Mouse (Mus musculus) hindbrain, embryonic 13.5 days (tissue): ENCODE measurements at regions not wholly inside any gene's neighbourhood (a gene's known extent, or its start where the extent isn't known, plus 50 kb on each side); places are given as distances from the start of the nearest gene placed in this dataset.

ENCODE experiments used
- ATAC-seq: fragments of 200-750 bp; cut with Nextera tagmentation; 2 replicates; pipeline ENCODE4 v1.8.0; 2017; ENCODE audit warnings: moderate TSS enrichment; ENCODE audit not compliant: low FRiP score
- H3K27ac ChIP-seq: fragments of 300-500 bp; sonication (generic); 2 replicates; pipeline ENCODE4 v1.5.1; 2015; ENCODE audit warnings: inconsistent platforms, mild to moderate bottlenecking, moderate library complexity
- H3K27me3 ChIP-seq: fragments of 300-500 bp; sonication (generic); 2 replicates; pipeline ENCODE4 v1.6.1; 2015; ENCODE audit warnings: mild to moderate bottlenecking, inconsistent platforms
- H3K36me3 ChIP-seq: fragments of 300-500 bp; sonication (generic); 2 replicates; pipeline ENCODE4 v1.6.1; 2015; ENCODE audit warnings: mild to moderate bottlenecking, inconsistent platforms
- H3K4me1 ChIP-seq: fragments of 300-500 bp; sonication (generic); replicated peaks from 2 replicates; pipeline ENCODE4 v1.6.1; 2015; ENCODE audit warnings: inconsistent platforms
- H3K4me2 ChIP-seq: fragments of 300-500 bp; sonication (generic); 2 replicates; pipeline ENCODE4 v1.6.1; 2015; ENCODE audit warnings: inconsistent platforms, mild to moderate bottlenecking, moderate library complexity
- H3K4me3 ChIP-seq: fragments of 300-500 bp; sonication (generic); 2 replicates; pipeline ENCODE4 v1.5.1; 2015; ENCODE audit warnings: mild to moderate bottlenecking, inconsistent platforms
- H3K9ac ChIP-seq: fragments of 300-500 bp; sonication (generic); 2 replicates; pipeline ENCODE4 v1.6.1; 2015; ENCODE audit warnings: mild to moderate bottlenecking, inconsistent platforms
- H3K9me3 ChIP-seq: fragments of 300-500 bp; sonication (generic); 2 replicates; pipeline ENCODE4 v1.6.1; 2016; ENCODE audit warnings: inconsistent platforms
- WGBS: fragments of 180-500 bp; shearing (Covaris S2); methylation state at CpG from one replicate; pipeline ENCODE4 v1.1.7; 2015; 5-methylcytosine and 5-hydroxymethylcytosine counted together

GRCm38 (mm10) chr3:125155319-125155718 lies 248.6 kb upstream of the Ndst4 start:
- Histone ChIP-seq H3K9me3 (no peaks in the 10 kb centered on the region), H3K4me2 (no peak overlapping the region), H3K27me3 (no peaks in the 10 kb centered on the region), H3K36me3 (no peaks in the 10 kb centered on the region), H3K27ac (no peak overlapping the region), H3K9ac (no peak overlapping the region), H3K4me1 (no peaks in the 10 kb centered on the region), H3K4me3 (no peak overlapping the region)
- no peak for ATAC-seq
- 74% methylated on average over 1 of the region's 1 CpGs for WGBS

GRCm38 (mm10) chr3:125159763-125160162 lies 244.1 kb upstream of the Ndst4 start:
- Histone ChIP-seq H3K27me3 (no peaks in the 10 kb centered on the region), H3K27ac (no peak overlapping the region), H3K4me3 (no peak overlapping the region), H3K9ac (no peak overlapping the region), H3K9me3 (no peaks in the 10 kb centered on the region), H3K36me3 (no peaks in the 10 kb centered on the region), H3K4me2 (no peak overlapping the region), H3K4me1 (no peaks in the 10 kb centered on the region)
- ATAC-seq = no peak
- WGBS = 92% methylated on average over 5 of the region's 5 CpGs

GRCm38 (mm10) chr3:125190571-125190970 lies 213.3 kb upstream of the Ndst4 start:
- H3K9me3 ChIP-seq = no peaks in the 10 kb centered on the region
- no peaks in the 10 kb centered on the region for H3K4me1 ChIP-seq
- ATAC-seq = peak; percentile 72; the same call in 1 of the 2 replicates
- H3K27me3 ChIP-seq = no peaks in the 10 kb centered on the region
- H3K36me3 ChIP-seq = no peaks in the 10 kb centered on the region
- H3K9ac ChIP-seq = no peak overlapping the region
- H3K27ac ChIP-seq = no peak overlapping the region
- no peak overlapping the region for H3K4me2 ChIP-seq
- no peak overlapping the region for H3K4me3 ChIP-seq

- H3K36me3 ChIP-seq = no peaks in the 10 kb centered on the region
Measured at GRCm38 (mm10) chr3:125220913-125221312, 183.0 kb upstream of the Ndst4 start.

GRCm38 (mm10) chr3:125251124-125251523 lies 152.8 kb upstream of the Ndst4 start:
- ATAC-seq = no peak
- Histone ChIP-seq H3K4me3 (no peak overlapping the region), H3K4me1 (no peaks in the 10 kb centered on the region), H3K9me3 (no peaks in the 10 kb centered on the region), H3K27ac (no peak overlapping the region), H3K36me3 (no peaks in the 10 kb centered on the region), H3K4me2 (no peak overlapping the region), H3K9ac (no peak overlapping the region), H3K27me3 (no peaks in the 10 kb centered on the region)
- WGBS = 88% methylated on average over 3 of the region's 3 CpGs

More at GRCm38 (mm10) chr3:125220913-125221312, 183.0 kb upstream of the Ndst4 start:
- ATAC-seq = no peak
- no peaks in the 10 kb centered on the region for H3K27me3 ChIP-seq
- no peak overlapping the region for H3K27ac ChIP-seq
- H3K4me1 ChIP-seq = no peaks in the 10 kb centered on the region
- H3K4me2 ChIP-seq = no peak overlapping the region
- H3K9me3 ChIP-seq = no peaks in the 10 kb centered on the region
- H3K9ac ChIP-seq = no peak overlapping the region
- WGBS = 96% methylated on average over 2 of the region's 2 CpGs
- no peak overlapping the region for H3K4me3 ChIP-seq

GRCm38 (mm10) chr3:125260909-125261308 lies 143.0 kb upstream of the Ndst4 start:
- Histone ChIP-seq H3K9me3 (no peaks in the 10 kb centered on the region), H3K27ac (no peak overlapping the region), H3K9ac (no peak overlapping the region), H3K4me2 (no peak overlapping the region), H3K36me3 (no peaks in the 10 kb centered on the region), H3K4me3 (no peak overlapping the region), H3K27me3 (no peaks in the 10 kb centered on the region), H3K4me1 (no peaks in the 10 kb centered on the region)
- ATAC-seq = no peak
- 53% methylated on average over 2 of the region's 2 CpGs for WGBS

- no peak overlapping the region for H3K27ac ChIP-seq
- no peak overlapping the region for H3K4me3 ChIP-seq
- ATAC-seq = no peak
- H3K36me3 ChIP-seq = no peaks in the 10 kb centered on the region
- H3K27me3 ChIP-seq = no peaks in the 10 kb centered on the region
- H3K9me3 ChIP-seq = no peaks in the 10 kb centered on the region
- peaks cover 12% of the 10 kb centered on the region; the same call in 1 of the 2 replicates for H3K4me1 ChIP-seq
- WGBS = 56% methylated on average over 5 of the region's 5 CpGs
- H3K9ac ChIP-seq = no peak overlapping the region
- H3K4me2 ChIP-seq = no peak overlapping the region
Measured at GRCm38 (mm10) chr3:125270695-125271094, 133.2 kb upstream of the Ndst4 start.

GRCm38 (mm10) chr3:125271215-125271614 lies 132.7 kb upstream of the Ndst4 start:
- Histone ChIP-seq H3K9me3 (no peaks in the 10 kb centered on the region), H3K27ac (no peak overlapping the region), H3K36me3 (no peaks in the 10 kb centered on the region), H3K4me2 (no peak overlapping the region), H3K4me3 (no peak overlapping the region), H3K27me3 (no peaks in the 10 kb centered on the region), H3K9ac (no peak overlapping the region), H3K4me1 (peaks cover 12% of the 10 kb centered on the region; the same call in 1 of the 2 replicates)
- 8% methylated on average over 2 of the region's 2 CpGs for WGBS
- ATAC-seq = no peak

- no peak overlapping the region for H3K4me3 ChIP-seq
- no peaks in the 10 kb centered on the region for H3K4me1 ChIP-seq
- H3K36me3 ChIP-seq = no peaks in the 10 kb centered on the region
- H3K27ac ChIP-seq = no peak overlapping the region
- ATAC-seq = no peak
- no peak overlapping the region for H3K9ac ChIP-seq
- no peaks in the 10 kb centered on the region for H3K9me3 ChIP-seq
- H3K27me3 ChIP-seq = no peaks in the 10 kb centered on the region
- no peak overlapping the region for H3K4me2 ChIP-seq
Measured at GRCm38 (mm10) chr3:125278605-125279004, 125.3 kb upstream of the Ndst4 start.

- H3K36me3 ChIP-seq = no peaks in the 10 kb centered on the region
- no peaks in the 10 kb centered on the region for H3K27me3 ChIP-seq
- H3K9me3 ChIP-seq = no peaks in the 10 kb centered on the region
- no peak overlapping the region for H3K27ac ChIP-seq
- no peak overlapping the region for H3K4me3 ChIP-seq
- no peak overlapping the region for H3K9ac ChIP-seq
- 90% methylated on average over 2 of the region's 2 CpGs for WGBS
- H3K4me1 ChIP-seq = no peaks in the 10 kb centered on the region
- H3K4me2 ChIP-seq = no peak overlapping the region
- no peak for ATAC-seq
Measured at GRCm38 (mm10) chr3:125279007-125279406, 124.9 kb upstream of the Ndst4 start.

- Histone ChIP-seq H3K9me3 (no peaks in the 10 kb centered on the region), H3K4me2 (no peak overlapping the region), H3K9ac (no peak overlapping the region), H3K27ac (no peak overlapping the region), H3K4me1 (no peaks in the 10 kb centered on the region), H3K36me3 (no peaks in the 10 kb centered on the region), H3K4me3 (no peak overlapping the region), H3K27me3 (no peaks in the 10 kb centered on the region)
- ATAC-seq = no peak
Measured at GRCm38 (mm10) chr3:125279610-125280009, 124.3 kb upstream of the Ndst4 start.

GRCm38 (mm10) chr3:125288598-125288997 lies 115.3 kb upstream of the Ndst4 start:
- Histone ChIP-seq H3K27ac (no peak overlapping the region), H3K4me1 (0 out of 2 replicates have a peak, but pooled peaks cover 4% of the 10 kb centered on the region), H3K36me3 (no peaks in the 10 kb centered on the region), H3K9ac (no peak overlapping the region), H3K9me3 (no peaks in the 10 kb centered on the region), H3K4me3 (no peak overlapping the region), H3K27me3 (no peaks in the 10 kb centered on the region), H3K4me2 (no peak overlapping the region)
- WGBS = 42% methylated on average over 1 of the region's 1 CpGs
- ATAC-seq = no peak

GRCm38 (mm10) chr3:125289355-125289933 lies 114.4 kb upstream of the Ndst4 start:
- H3K36me3 ChIP-seq = no peaks in the 10 kb centered on the region
- H3K27me3 ChIP-seq = no peaks in the 10 kb centered on the region
- WGBS = 22% methylated on average over 3 of the region's 3 CpGs
- H3K27ac ChIP-seq = no peak overlapping the region
- peak; percentile 73; the same call in 1 of the 2 replicates for ATAC-seq
- H3K4me1 ChIP-seq = 0 out of 2 replicates have a peak, but pooled peaks cover 4% of the 10 kb centered on the region
- no peak overlapping the region for H3K4me2 ChIP-seq
- no peak overlapping the region for H3K9ac ChIP-seq
- no peaks in the 10 kb centered on the region for H3K9me3 ChIP-seq
- H3K4me3 ChIP-seq = no peak overlapping the region
